Mouse (Mus musculus) layer of hippocampus, postnatal 36 days (tissue): ENCODE results near the gene Igf2bp1. TPM values are rescaled to one million over a fixed set of nuclear protein-coding genes. Genes with fewer than 3 reads are reported as not detected.
A peak's percentile ranks its signal among the peaks of the same experiment; 100 is the strongest.
"Not testable (repeated sequence)": the region's sequence is repeated elsewhere in the genome, so short reads cannot be mapped to it uniquely, and the experiment has no call there.

Experiments used
- DNase-seq, 2 experiments: peaks; one replicate each; pipeline ENCODE4 v3.0.0; 2022
- microRNA-seq, 2 experiments: library from miRNA; unstranded; fragments of <30 nt; microRNA quantifications; one replicate each; pipeline ENCODE4 v1.2.0; 2021
- total RNA-seq, 2 experiments: library from RNA; stranded (reverse); gene quantifications; 2 replicates each; pipeline ENCODE4 v1.2.3; 2021

Gene Igf2bp1
- total RNA-seq, 2 experiments from 2014 or later: not detected

DNA sequence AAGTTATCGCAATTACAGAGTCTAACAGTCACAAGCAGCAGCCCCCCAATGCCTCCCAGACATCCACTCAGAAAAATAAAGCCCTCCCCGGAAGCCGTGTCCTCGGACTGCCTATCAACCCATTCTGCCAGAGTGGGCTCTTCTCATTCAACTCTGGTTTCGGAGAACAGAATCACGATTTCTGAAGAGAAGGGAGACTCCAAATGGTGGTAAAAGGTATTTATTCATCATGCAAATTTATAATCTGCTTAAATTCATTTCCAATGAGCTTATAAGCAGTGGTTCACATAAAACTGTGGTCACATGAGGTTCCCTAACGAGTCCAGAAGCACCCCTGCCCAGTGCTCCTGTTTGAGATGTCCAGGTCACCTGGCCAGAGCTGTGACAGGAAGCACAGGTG, 48.3 kb downstream of the Igf2bp1 start:
- no peak for DNase-seq

DNA sequence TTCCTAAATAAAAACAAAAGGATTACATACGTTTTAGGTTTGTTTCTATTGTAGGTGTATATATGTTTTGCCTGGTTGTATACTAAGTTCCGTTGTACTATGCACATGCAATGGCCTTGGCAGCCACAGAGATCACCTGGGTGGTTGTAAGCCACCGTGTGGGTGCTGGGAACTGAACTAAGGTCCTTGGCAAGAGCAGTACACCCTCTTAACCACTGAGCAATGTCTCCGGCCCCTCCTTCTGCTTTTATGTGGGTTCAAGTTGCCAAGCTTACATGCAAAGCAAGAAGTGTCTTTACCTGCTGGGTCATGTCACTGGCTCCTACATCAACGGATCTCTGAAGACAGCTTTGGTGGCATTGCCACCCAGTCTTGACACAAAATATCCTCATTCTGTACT, 52.4 kb downstream of the Igf2bp1 start:
- no peak for DNase-seq

- no peak for DNase-seq
These were observed 59.8 kb downstream of the Igf2bp1 start for GRCm38 (mm10) chr11:95945838-95946472.

DNA sequence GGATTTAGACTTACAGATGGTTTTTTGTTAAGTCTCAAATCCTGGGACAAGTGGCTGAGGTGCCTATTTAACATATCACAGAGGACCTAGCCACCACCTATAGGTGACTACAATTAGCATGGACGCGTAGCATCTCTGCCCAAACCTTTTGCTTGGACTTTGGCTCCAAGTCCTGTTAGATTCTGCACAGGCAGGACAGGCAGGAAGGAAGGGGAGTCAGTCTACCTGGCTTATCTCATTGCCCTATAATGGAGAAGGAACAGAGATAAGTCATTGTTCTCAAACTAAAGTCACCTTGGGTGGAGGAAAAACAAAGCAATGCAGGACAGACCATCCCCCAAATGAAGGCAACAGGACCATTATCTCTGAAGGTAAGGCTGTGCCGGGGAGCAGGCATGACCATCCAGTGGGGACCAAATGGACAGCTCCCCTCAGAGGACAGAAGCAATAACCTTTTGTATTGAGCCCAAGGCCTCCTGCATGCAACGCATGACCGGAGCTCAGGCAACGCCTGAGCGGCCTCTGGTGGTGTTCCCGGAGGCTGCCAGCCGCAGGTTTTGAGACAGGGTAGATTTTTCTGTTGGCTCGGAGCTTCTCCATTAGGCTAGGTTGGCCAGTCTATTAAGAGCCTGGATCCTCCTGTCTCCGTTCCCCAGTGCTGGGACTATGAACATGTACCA, 65.8 kb downstream of the Igf2bp1 start:
- DNase-seq: no peak

DNA sequence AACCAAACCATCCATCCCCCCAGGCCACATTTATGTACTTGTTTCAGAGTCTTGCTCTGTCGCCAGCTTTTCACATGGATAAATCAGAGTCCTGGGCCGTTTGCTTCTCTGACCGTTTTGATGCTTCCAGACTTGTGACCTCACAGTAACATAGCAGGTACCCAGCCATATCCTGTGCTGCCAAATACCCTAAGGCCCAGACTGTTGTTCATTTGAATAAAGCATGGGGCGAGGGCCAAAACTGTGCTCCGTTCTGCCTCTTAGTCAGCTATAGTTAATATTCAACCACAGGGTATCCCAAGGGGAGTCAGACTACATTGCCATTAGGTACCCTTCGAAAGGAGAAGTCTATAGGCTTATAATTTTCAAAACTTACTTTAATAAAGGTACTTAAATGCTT, 69.3 kb downstream of the Igf2bp1 start:
- DNase-seq: no peak

DNA sequence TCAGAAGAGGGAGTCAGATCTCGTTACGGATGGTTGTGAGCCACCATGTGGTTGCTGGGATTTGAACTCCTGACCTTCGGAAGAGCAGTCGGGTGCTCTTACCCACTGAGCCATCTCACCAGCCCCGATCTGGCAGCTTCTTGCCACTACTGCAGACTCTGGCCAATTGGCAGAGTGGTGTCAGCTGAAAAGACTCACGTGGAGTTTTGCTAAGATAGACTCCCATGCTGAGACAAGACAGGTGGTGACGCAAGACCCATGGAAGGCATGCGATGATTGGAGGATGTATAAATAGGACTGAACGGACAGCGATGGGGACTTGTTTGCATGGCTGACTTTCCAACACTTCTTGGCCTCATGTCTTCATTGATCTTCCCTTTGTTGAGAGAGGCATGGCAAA, 73.6 kb downstream of the Igf2bp1 start:
- DNase-seq: not testable (repeated sequence)

DNA sequence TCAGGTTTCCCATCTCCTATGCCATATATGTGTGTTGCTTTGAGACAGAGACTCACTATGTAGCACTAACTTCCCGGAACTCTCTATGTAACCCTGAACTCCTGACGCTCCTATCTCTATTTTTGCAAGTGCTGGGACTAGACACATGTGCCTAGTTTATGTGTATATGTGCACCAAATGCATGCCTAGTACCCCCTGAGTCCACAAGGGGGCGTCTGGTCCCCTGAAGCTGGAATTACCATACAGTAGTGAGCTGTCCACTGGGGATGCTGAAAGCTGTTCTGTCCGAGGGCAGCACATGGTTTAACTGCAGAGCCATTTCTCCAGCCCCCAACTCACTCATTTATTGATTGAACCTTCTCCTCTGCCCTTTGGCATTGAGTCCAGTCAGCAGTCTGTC, 79.3 kb downstream of the Igf2bp1 start:
- no peak for DNase-seq

DNA sequence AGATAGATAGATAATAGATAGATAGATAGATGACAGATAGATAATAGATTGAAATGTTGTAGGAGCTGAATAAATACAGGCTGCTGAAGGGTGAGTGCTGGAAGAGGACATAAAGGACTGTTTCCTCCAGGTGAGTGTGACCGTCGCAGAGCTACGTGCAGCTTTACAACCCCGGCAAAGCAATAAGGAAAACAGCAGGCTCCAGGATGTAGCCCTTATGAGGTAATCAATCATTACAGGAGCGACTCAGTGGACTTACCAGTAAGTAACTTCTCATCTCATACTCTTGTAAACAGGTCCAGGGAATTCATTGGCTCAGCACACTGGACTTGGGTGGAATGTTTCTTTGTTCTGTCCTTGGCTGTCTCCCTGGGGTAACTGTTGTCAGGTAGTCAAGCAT, 79.8 kb downstream of the Igf2bp1 start:
- DNase-seq: no peak

DNA sequence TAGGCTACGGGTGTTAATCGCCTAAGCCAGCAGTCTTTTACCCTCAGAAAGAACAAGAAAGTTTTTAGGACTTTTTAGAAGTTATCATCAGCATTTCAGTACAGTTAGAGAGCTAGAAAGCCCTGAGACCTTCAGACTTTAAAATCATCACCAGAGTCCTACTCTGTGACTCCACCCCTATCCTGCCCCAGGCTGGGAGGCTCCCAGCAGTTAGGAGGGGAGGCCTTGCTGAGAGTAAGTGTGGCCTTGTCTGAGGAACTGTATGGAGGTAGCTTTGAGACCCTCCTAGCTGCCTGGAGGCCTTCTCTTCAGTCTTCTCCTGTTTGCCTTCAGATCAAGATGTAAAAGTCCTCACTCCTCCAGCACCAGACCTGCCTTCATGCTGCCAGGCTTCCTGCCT, 81.5 kb downstream of the Igf2bp1 start:
- DNase-seq: no peak

GRCm38 (mm10) chr11:95923477-95923876, 82.3 kb downstream of the Igf2bp1 start:
- not testable (repeated sequence) for DNase-seq

DNA sequence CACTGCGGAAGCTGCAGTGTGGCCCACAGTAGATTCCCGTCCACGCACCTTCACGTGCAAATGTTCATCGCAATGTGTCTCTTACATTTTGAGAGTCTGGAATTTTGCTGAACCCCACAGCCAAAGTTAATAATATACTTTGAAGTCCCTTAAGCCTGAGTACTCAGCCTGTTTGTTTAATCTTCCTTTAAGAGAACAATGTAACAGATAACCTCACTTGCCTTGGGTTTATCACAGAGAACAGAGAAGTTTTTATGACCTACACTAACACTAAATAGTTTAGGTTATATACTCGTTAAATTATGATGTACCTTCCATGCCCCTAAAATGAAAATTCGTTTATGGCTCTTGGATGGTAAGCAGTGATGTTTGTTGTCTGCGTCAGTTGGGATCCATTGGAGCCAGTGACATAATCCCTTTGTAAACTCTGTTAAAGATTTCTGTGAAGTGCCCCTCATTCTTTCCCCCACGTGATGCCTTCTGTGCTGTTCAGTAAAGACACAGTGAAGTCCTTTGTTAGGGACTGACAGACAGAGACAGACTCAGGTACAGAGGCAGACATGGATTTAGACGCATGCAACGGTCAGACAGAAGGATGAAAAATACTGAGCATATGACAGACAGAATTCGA, 83.6 kb downstream of the Igf2bp1 start:
- DNase-seq: no peak

DNA sequence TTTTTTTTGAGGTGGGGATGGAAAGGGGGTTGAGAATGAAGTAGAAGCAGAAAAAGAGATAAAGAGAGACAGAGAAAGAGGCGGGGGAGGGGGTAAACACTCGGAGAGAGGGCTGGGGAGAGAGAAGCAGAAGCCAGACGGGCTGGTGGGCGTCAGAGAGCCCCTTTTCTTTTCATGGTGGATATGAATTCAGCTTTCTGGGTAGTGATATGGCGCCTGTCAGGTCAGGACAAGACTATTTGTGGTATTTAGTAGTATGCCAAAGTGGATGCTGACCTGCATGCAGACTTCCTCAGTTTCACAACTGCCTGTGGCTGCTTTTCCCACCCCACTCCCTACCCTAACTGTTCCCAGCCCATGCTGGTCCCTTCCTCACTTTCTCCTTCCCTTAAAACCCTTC, 89.3 kb downstream of the Igf2bp1 start:
- no peak for DNase-seq

GRCm38 (mm10) chr11:95915006-95915710, 90.6 kb downstream of the Igf2bp1 start:
- peak in 1 of 2 experiments; percentile 9 for DNase-seq

- DNase-seq: peak; percentile 6
These were observed 91.2 kb downstream of the Igf2bp1 start, which contains the start of gene B4galnt2 for GRCm38 (mm10) chr11:95914571-95914991. B4galnt2 (minus strand) TSS chr11:95914891.

GRCm38 (mm10) chr11:95913959-95914566, 91.7 kb downstream of the Igf2bp1 start:
- no peak for DNase-seq

DNA sequence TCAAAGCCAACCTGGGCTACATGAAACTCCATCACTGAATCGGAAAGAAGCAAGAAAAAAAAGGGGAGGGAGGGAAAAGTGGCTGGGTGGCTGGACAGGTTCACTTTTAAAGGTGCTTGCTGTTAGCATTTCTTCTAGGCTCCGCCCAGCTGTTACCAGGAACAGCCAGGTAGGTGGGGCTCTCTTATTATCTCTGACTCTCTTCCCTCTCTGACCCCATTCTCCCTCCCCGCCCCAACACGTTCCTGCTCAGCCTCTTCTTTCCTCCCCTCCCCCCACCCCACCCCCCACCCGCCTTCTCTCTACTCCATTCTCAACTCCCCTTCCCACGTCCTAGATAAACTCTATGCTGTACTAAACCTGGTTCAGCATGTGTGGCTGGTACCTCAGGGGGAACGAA, 94.2 kb downstream of the Igf2bp1 start:
- DNase-seq: no peak

- DNase-seq: no peak
These were observed 97.8 kb downstream of the Igf2bp1 start for GRCm38 (mm10) chr11:95907805-95908524.

Small RNA genes within 50 kb of the gene (microRNA-seq; reads per million reads assigned to microRNA genes)
- gene Mir3063: 0 reads per million in 2 experiments

Other genes with a start within 250 kb of the Igf2bp1 start
- 10 to 100 TPM; 55.8 to 62.3 TPM for gene Phospho1, start 181.4 kb downstream of the Igf2bp1 start, total RNA-seq
- gene Gngt2, start 168.7 kb downstream of the Igf2bp1 start, total RNA-seq: 1 to 10 TPM; 3.1 to 4.7 TPM
- gene Abi3, start 163.5 kb downstream of the Igf2bp1 start, total RNA-seq: 1 to 10 TPM; 6.2 to 6.4 TPM
- gene B4galnt2, start 91.0 kb downstream of the Igf2bp1 start, total RNA-seq: not detected
- not detected for gene Gip, start 18.6 kb upstream of the Igf2bp1 start, total RNA-seq
- 100 to 1,000 TPM; 101 to 107 TPM for gene Snf8, start 28.9 kb upstream of the Igf2bp1 start, total RNA-seq
- 10 to 100 TPM; 53.8 to 54.6 TPM for gene Ube2z, start 59.4 kb upstream of the Igf2bp1 start, total RNA-seq
- gene Atp5g1, start 69.7 kb upstream of the Igf2bp1 start, total RNA-seq: 100 to 1,000 TPM; 385 to 449 TPM
- not detected for gene Calcoco2, start 106.0 kb upstream of the Igf2bp1 start, total RNA-seq
- under 1 TPM; 0.27 to 0.46 TPM for gene Ttll6, start 127.8 kb upstream of the Igf2bp1 start, total RNA-seq
- gene Hoxb13, start 188.4 kb upstream of the Igf2bp1 start, total RNA-seq: not detected